Mouse (Mus musculus): ENCODE data around the gene Tmem270.

DNA sequence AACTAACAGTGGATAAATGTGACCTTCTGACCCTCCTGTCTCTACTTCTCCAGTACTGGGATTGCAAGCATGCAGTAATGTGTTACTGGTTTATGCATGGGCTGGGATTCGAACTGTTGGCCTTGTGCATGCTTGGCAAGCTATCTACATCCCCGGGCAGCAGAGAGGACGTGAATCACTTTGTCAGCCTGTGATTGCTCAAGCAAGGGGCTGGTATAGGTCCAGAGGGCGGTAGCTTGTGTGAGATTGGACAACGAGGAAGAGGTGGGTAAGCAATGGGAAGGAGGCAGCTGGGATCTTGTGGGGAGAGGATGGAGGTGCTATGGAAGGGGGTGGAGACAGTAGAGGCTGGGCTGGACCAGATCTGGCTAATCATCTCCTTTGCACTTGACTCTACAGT is 38.0 kb downstream of the Tmem270 start:
- no peak for TF ChIP-seq POLR2A (IDR thresholded peaks at IDR 0.05; ENCODE audit: extremely low read depth, insufficient read depth, low read length)
- TF ChIP-seq CTCF (IDR thresholded peaks at IDR 0.05; ENCODE audit: low read depth, low read length), result no peak
